Mouse (Mus musculus) heart, adult 2 months (tissue): ENCODE results near the gene Ap4b1. TPM values are rescaled to one million over a fixed set of nuclear protein-coding genes. Genes with fewer than 3 reads are reported as not detected.
A peak's percentile ranks its signal among the peaks of the same experiment; 100 is the strongest.
"Not testable (repeated sequence)": the region's sequence is repeated elsewhere in the genome, so short reads cannot be mapped to it uniquely, and the experiment has no call there.

Source experiments
- DNase-seq, 2 experiments: peaks; one replicate each; pipeline ENCODE4 v3.0.0; 2021
- H3K27ac ChIP-seq: fragments of 200-600 bp; 2 replicates; pipeline ENCODE4 v1.8.1; 2022
- H3K27me3 ChIP-seq: fragments of 200-500 bp; 2 replicates; pipeline ENCODE4 v1.6.1; 2012; ENCODE audit warnings: mild to moderate bottlenecking, low read length, inconsistent platforms, mixed read lengths; ENCODE audit not compliant: control insufficient read depth, insufficient read depth
- H3K36me3 ChIP-seq: fragments of 200-500 bp; 2 replicates; pipeline ENCODE4 v1.6.1; 2012; ENCODE audit warnings: low read length, inconsistent platforms; ENCODE audit not compliant: control insufficient read depth, insufficient read depth
- H3K4me1 ChIP-seq: fragments of 200-500 bp; 2 replicates; pipeline ENCODE4 v1.6.1; 2011; ENCODE audit warnings: low read length; ENCODE audit not compliant: control insufficient read depth, insufficient read depth
- H3K4me3 ChIP-seq: fragments of 200-600 bp; 2 replicates; pipeline ENCODE4 v1.8.1; 2022
- H3K79me2 ChIP-seq: fragments of 200-500 bp; replicated peaks from 2 replicates; pipeline ENCODE4 v1.6.1; 2012; ENCODE audit warnings: mild to moderate bottlenecking, inconsistent platforms, low read length, moderate library complexity, mixed read lengths; ENCODE audit not compliant: control insufficient read depth, insufficient read depth
- H3K9ac ChIP-seq: fragments of 200-500 bp; 2 replicates; pipeline ENCODE4 v1.6.1; 2012; ENCODE audit warnings: low read depth, mild to moderate bottlenecking, control low read depth, inconsistent platforms, low read length, mixed read lengths
- CTCF ChIP-seq: fragments of 200-600 bp; IDR thresholded peaks from 2 replicates; pipeline ENCODE4 v1.8.1; 2022; ENCODE audit warnings: antibody characterized with exemption, mild to moderate bottlenecking, moderate library complexity
- EP300 ChIP-seq: fragments of 200-500 bp; IDR thresholded peaks from 2 replicates; pipeline ENCODE4 v1.6.1; 2011; ENCODE audit warnings: low read depth, low read length, control low read depth; ENCODE audit not compliant: insufficient read depth
- POLR2A ChIP-seq: fragments of 200-500 bp; IDR thresholded peaks from 2 replicates; pipeline ENCODE4 v1.6.1; 2011; ENCODE audit warnings: mild to moderate bottlenecking, low read depth, low read length, control low read depth; ENCODE audit not compliant: insufficient read depth
- WGBS: fragments of 180-500 bp; shearing (Covaris S2); methylation state at CpG from one replicate; pipeline ENCODE4 v1.1.7; 2018; 5-methylcytosine and 5-hydroxymethylcytosine counted together
- intact Hi-C: fragments of 180-260 bp; cut with DNase I; formaldehyde crosslinking; loops from one replicate; pipeline ENCODE4 v1.15.1; 2025
- polyA plus RNA-seq: library from polyadenylated mRNA; depleted of rRNA; stranded (reverse); fragments of >200 nt; gene quantifications from 2 replicates; pipeline ENCODE4 v1.2.3, GENCODE M21; 2012
- total RNA-seq, 2 experiments: library from RNA; stranded (reverse); gene quantifications; 2 replicates each; pipeline ENCODE4 v1.2.3; 2021

Ap4b1 gene
- total and polyA plus RNA-seq, 3 experiments, result 14.6 to 17.7 (median 14.8) TPM

- intact Hi-C loops, result loop anchor here (1.0 to 2.0 kb wide), 3 partner anchors 11 to 19 kb away; partner anchors contain the start of genes Ap4b1, Dclre1b and Gm43064
- Histone ChIP-seq H3K4me1 (peaks cover 24% of the 10 kb centered on the region), H3K27ac (peak within 1 kb of the TSS; percentile 97), H3K79me2 (peaks cover 2% of the 10 kb centered on the region), H3K9ac (peak within 1 kb of the TSS; percentile 87), H3K36me3 (peaks cover 20% of the 10 kb centered on the region), H3K4me3 (peak within 1 kb of the TSS; percentile 93), H3K27me3 (no peaks in the 10 kb centered on the region)
- TF ChIP-seq POLR2A, result peak; percentile 90
- 0 out of 2 replicates have a peak, but pooled peaks have one; percentile 8 for TF ChIP-seq CTCF
- peak; percentile 64; the same call in 1 of the 2 replicates for TF ChIP-seq EP300
- DNase-seq, result peak; percentile 94 to 96
- WGBS, result 9% methylated on average over 48 of the region's 49 CpGs
These were observed 17.9 kb upstream of the Ap4b1 start, which contains the start of gene Hipk1 for GRCm38 (mm10) chr3:103791230-103792110. Gene Hipk1, minus strand, starts transcription at chr3:103791563.

GRCm38 (mm10) chr3:103792111-103792406, 17.3 kb upstream of the Ap4b1 start:
- H3K27me3 ChIP-seq, H3K9ac ChIP-seq, DNase-seq, H3K79me2 ChIP-seq, intact Hi-C loops: not testable (repeated sequence)
- Histone ChIP-seq H3K36me3 (peaks cover 18% of the 10 kb centered on the region), H3K27ac (peak overlapping the region; percentile 97), H3K4me3 (peak overlapping the region; percentile 93), H3K4me1 (peaks cover 21% of the 10 kb centered on the region)
- WGBS, result 71% methylated on average over 5 of the region's 5 CpGs

GRCm38 (mm10) chr3:103792566-103792965, 16.8 kb upstream of the Ap4b1 start:
- no peak for DNase-seq
- peaks cover 15% of the 10 kb centered on the region for H3K36me3 ChIP-seq
- no peaks in the 10 kb centered on the region for H3K27me3 ChIP-seq
- WGBS, result 35% methylated on average over 1 of the region's 1 CpGs
- intact Hi-C loops, result no loop called here
- no peak overlapping the region for H3K4me3 ChIP-seq
- H3K27ac ChIP-seq, result peak overlapping the region; percentile 97
- TF ChIP-seq POLR2A, result no peak
- no peak for TF ChIP-seq CTCF
- 0 out of 2 replicates have a peak, but pooled peaks have one; percentile 12 for TF ChIP-seq EP300
- no peak overlapping the region for H3K9ac ChIP-seq
- peaks cover 17% of the 10 kb centered on the region for H3K4me1 ChIP-seq
- H3K79me2 ChIP-seq, result no peaks in the 10 kb centered on the region; the same call in 1 of the 2 replicates

- TF ChIP-seq POLR2A (no peak), EP300 (no peak), CTCF (no peak)
- Histone ChIP-seq H3K9ac (no peak overlapping the region), H3K4me1 (peaks cover 10% of the 10 kb centered on the region), H3K79me2 (no peaks in the 10 kb centered on the region), H3K36me3 (peaks cover 7% of the 10 kb centered on the region), H3K27me3 (no peaks in the 10 kb centered on the region), H3K4me3 (no peak overlapping the region), H3K27ac (no peak overlapping the region)
- intact Hi-C loops, result no loop called here
- DNase-seq, result no peak
- 59% methylated on average over 2 of the region's 2 CpGs for WGBS
These were observed 12.9 kb upstream of the Ap4b1 start for GRCm38 (mm10) chr3:103796389-103796788.

GRCm38 (mm10) chr3:103799507-103799906, 9.8 kb upstream of the Ap4b1 start:
- 54% methylated on average over 2 of the region's 2 CpGs for WGBS
- Histone ChIP-seq H3K27me3 (no peaks in the 10 kb centered on the region), H3K4me3 (no peak overlapping the region), H3K27ac (no peak overlapping the region), H3K79me2 (no peaks in the 10 kb centered on the region), H3K9ac (no peak overlapping the region), H3K4me1 (peaks cover 20% of the 10 kb centered on the region), H3K36me3 (peaks cover 21% of the 10 kb centered on the region)
- TF ChIP-seq CTCF (no peak), EP300 (no peak), POLR2A (no peak)
- intact Hi-C loops, result no loop called here
- DNase-seq, result no peak
